Mouse (Mus musculus): Measurements from ENCODE around the gene Ablim2. TPM values are rescaled to one million over a fixed set of nuclear protein-coding genes. Genes with fewer than 3 reads are reported as not detected.

Gene Ablim2
- polyA plus RNA-seq, 1 experiment from 2014 or later = 1.3 TPM

DNA sequence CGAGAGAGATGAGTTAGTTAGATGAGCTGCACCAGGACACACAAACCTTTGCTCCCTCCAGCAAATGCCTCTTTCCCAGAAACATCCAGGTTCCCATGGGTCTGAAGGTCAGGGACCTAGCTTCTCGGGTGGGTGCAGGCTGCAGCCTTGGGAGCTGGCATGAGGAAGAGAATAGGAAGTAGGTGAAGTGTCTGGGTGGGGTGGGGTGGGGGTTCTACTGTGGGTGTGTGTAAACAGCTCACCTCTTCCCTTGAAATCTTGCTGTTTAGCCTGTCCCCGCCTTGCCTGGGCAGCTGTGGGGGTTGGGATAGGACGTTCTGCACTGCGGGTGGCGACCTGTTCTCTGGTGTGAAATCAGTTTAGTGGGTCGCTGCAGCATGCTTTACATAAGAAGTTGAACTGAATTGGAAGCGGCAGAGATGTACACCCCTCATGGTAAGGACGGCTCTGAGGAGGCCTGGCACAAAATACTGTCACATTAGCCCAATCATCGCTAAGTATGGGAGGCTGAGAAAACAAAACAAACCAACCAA lies 25.0 kb downstream of the Ablim2 start:
- Histone ChIP-seq H3K4me3 (replicated peaks) (no peak overlapping the region), H3K9me3 (no peaks in the 10 kb centered on the region), H3K27me3 (0 out of 2 replicates have a peak, but pooled peaks cover 2% of the 10 kb centered on the region), H3K9ac (no peak overlapping the region), H3K27ac (no peak overlapping the region), H3K4me2 (no peak overlapping the region), H3K4me1 (no peaks in the 10 kb centered on the region), H3K36me3 (replicated peaks) (no peaks in the 10 kb centered on the region)
- ATAC-seq (ENCODE audit: low FRiP score) = no peak
- 64% methylated on average over 10 of the region's 10 CpGs for WGBS

DNA sequence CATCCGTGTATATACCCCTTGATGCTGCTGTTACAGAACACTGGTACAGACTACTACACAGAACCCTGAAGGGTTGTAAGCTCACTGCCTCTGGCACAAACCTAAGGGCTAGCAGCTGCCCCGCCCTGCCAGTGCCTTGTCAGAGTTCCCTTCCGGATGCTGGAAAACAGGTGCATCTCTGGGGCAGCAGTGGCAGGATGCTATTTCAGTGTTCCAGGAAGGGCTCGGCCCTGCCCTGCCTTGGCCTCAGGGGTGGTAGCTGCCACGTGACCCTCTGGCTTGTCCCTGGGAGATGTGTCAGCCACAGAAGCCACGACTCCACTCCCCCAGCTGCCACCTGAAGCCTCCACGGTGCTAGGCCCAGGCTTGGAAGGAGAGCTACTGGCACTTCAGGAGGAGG lies 28.2 kb downstream of the Ablim2 start:
- Histone ChIP-seq H3K36me3 (replicated peaks) (no peaks in the 10 kb centered on the region), H3K4me1 (0 out of 2 replicates have a peak, but pooled peaks cover 2% of the 10 kb centered on the region), H3K27me3 (0 out of 2 replicates have a peak, but pooled peaks cover 13% of the 10 kb centered on the region), H3K27ac (no peak overlapping the region), H3K4me2 (no peak overlapping the region), H3K4me3 (replicated peaks) (no peak overlapping the region), H3K9ac (no peak overlapping the region), H3K9me3 (no peaks in the 10 kb centered on the region)
- ATAC-seq (ENCODE audit: low FRiP score) = no peak
- WGBS = 79% methylated on average over 7 of the region's 7 CpGs

- Histone ChIP-seq H3K27ac (no peak overlapping the region), H3K27me3 (0 out of 2 replicates have a peak, but pooled peaks cover 13% of the 10 kb centered on the region), H3K4me1 (0 out of 2 replicates have a peak, but pooled peaks cover 2% of the 10 kb centered on the region), H3K4me2 (no peak overlapping the region), H3K9ac (no peak overlapping the region), H3K9me3 (no peaks in the 10 kb centered on the region), H3K36me3 (replicated peaks) (no peaks in the 10 kb centered on the region), H3K4me3 (replicated peaks) (no peak overlapping the region)
- no peak for ATAC-seq (ENCODE audit: low FRiP score)
- WGBS = 94% methylated on average over 12 of the region's 12 CpGs
Measured at GRCm38 (mm10) chr5:35787847-35788246, 30.2 kb downstream of the Ablim2 start.

GRCm38 (mm10) chr5:35788719-35789118 lies 31.0 kb downstream of the Ablim2 start:
- Histone ChIP-seq H3K9ac (no peak overlapping the region), H3K27me3 (0 out of 2 replicates have a peak, but pooled peaks cover 13% of the 10 kb centered on the region), H3K4me1 (0 out of 2 replicates have a peak, but pooled peaks cover 2% of the 10 kb centered on the region), H3K36me3 (replicated peaks) (no peaks in the 10 kb centered on the region), H3K27ac (no peak overlapping the region), H3K9me3 (no peaks in the 10 kb centered on the region), H3K4me2 (no peak overlapping the region), H3K4me3 (replicated peaks) (no peak overlapping the region)
- 86% methylated on average over 6 of the region's 6 CpGs for WGBS
- ATAC-seq (ENCODE audit: low FRiP score) = no peak

GRCm38 (mm10) chr5:35789697-35790096 lies 32.0 kb downstream of the Ablim2 start:
- Histone ChIP-seq H3K9me3 (no peaks in the 10 kb centered on the region), H3K4me2 (no peak overlapping the region), H3K27ac (no peak overlapping the region), H3K4me3 (replicated peaks) (no peak overlapping the region), H3K9ac (no peak overlapping the region), H3K36me3 (replicated peaks) (no peaks in the 10 kb centered on the region), H3K27me3 (0 out of 2 replicates have a peak, but pooled peaks cover 13% of the 10 kb centered on the region), H3K4me1 (0 out of 2 replicates have a peak, but pooled peaks cover 2% of the 10 kb centered on the region)
- no peak for ATAC-seq (ENCODE audit: low FRiP score)
- 87% methylated on average over 3 of the region's 3 CpGs for WGBS

- 49% methylated on average over 10 of the region's 10 CpGs for WGBS
- no peak overlapping the region for H3K4me3 ChIP-seq (replicated peaks)
- H3K9me3 ChIP-seq = no peaks in the 10 kb centered on the region
- no peaks in the 10 kb centered on the region for H3K36me3 ChIP-seq (replicated peaks)
- 0 out of 2 replicates have a peak, but pooled peaks cover 13% of the 10 kb centered on the region for H3K27me3 ChIP-seq
- no peak overlapping the region for H3K4me2 ChIP-seq
- H3K9ac ChIP-seq = no peak overlapping the region
- no peak for ATAC-seq (ENCODE audit: low FRiP score)
- H3K27ac ChIP-seq = no peak overlapping the region
- H3K4me1 ChIP-seq = 0 out of 2 replicates have a peak, but pooled peaks cover 2% of the 10 kb centered on the region
Measured at GRCm38 (mm10) chr5:35790387-35791065, 32.8 kb downstream of the Ablim2 start.

DNA sequence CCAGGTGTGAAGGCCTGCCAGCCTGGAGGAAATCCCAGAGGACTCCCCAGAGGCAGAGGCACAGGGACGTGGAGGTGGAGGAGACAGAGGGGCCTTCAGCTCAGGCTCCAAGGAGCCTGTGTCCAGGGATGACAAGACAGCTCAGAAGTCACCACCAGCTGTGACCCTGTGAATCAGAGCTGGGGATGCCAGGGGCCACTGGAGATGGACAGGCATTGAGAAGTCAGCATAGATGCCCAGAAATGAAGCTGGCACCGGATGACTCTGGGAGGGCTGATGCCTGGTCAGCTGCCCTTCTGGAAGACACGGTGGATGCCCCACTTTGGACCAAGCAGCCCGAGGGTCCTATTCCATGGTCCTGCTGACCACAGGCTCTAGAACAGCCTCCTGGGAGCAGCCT lies 36.3 kb downstream of the Ablim2 start:
- no peaks in the 10 kb centered on the region for H3K36me3 ChIP-seq (replicated peaks)
- 0 out of 2 replicates have a peak, but pooled peaks cover 2% of the 10 kb centered on the region for H3K4me1 ChIP-seq
- no peak overlapping the region for H3K4me2 ChIP-seq
- no peak overlapping the region for H3K27ac ChIP-seq
- no peak overlapping the region for H3K4me3 ChIP-seq (replicated peaks)
- no peak for ATAC-seq (ENCODE audit: low FRiP score)
- no peaks in the 10 kb centered on the region for H3K9me3 ChIP-seq
- H3K27me3 ChIP-seq = peaks cover 15% of the 10 kb centered on the region; the same call in 1 of the 2 replicates
- WGBS = 77% methylated on average over 4 of the region's 4 CpGs
- H3K9ac ChIP-seq = no peak overlapping the region

DNA sequence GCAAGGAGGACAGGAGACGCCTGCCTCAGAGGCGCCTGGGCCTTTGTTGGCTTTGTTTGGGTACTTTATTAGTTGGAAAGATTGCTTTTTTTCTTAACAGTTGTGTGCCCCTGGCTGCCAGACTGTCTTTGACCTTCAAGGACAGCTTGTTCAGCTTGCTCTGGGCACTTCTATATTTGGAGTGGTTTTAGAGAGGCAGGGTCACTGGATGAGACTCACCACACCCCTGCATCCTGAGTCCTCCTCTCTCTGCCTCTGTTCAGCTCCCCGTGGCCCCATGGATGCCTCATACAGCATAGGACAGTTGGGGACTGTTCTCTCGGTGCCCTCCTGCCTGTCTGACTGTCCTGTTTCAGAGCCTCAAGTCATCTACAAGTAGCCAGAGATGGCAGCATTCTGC lies 37.3 kb downstream of the Ablim2 start:
- peaks cover 8% of the 10 kb centered on the region; the same call in 1 of the 2 replicates for H3K27me3 ChIP-seq
- 71% methylated on average over 4 of the region's 4 CpGs for WGBS

GRCm38 (mm10) chr5:35795481-35796048 lies 37.9 kb downstream of the Ablim2 start:
- peaks cover 9% of the 10 kb centered on the region for H3K27me3 ChIP-seq
- ATAC-seq (ENCODE audit: low FRiP score) = no peak; the same call in 1 of the 2 replicates
- H3K9ac ChIP-seq = no peak overlapping the region
- no peaks in the 10 kb centered on the region for H3K36me3 ChIP-seq (replicated peaks)
- 0 out of 2 replicates have a peak, but pooled peaks cover 2% of the 10 kb centered on the region for H3K4me1 ChIP-seq
- H3K4me2 ChIP-seq = no peak overlapping the region
- WGBS = 64% methylated on average over 7 of the region's 7 CpGs
- no peak overlapping the region for H3K4me3 ChIP-seq (replicated peaks)
- H3K27ac ChIP-seq = no peak overlapping the region
- H3K9me3 ChIP-seq = no peaks in the 10 kb centered on the region

More for the DNA sequence above, 37.3 kb downstream of the Ablim2 start:
- no peak overlapping the region for H3K4me2 ChIP-seq
- no peaks in the 10 kb centered on the region for H3K36me3 ChIP-seq (replicated peaks)
- 0 out of 2 replicates have a peak, but pooled peaks cover 2% of the 10 kb centered on the region for H3K4me1 ChIP-seq
- no peak overlapping the region for H3K9ac ChIP-seq
- H3K4me3 ChIP-seq (replicated peaks) = no peak overlapping the region
- H3K9me3 ChIP-seq = no peaks in the 10 kb centered on the region
- no peak overlapping the region for H3K27ac ChIP-seq
- ATAC-seq (ENCODE audit: low FRiP score) = no peak

GRCm38 (mm10) chr5:35796136-35796535 lies 38.5 kb downstream of the Ablim2 start:
- no peak overlapping the region for H3K27ac ChIP-seq
- H3K27me3 ChIP-seq = peaks cover 9% of the 10 kb centered on the region
- no peaks in the 10 kb centered on the region for H3K9me3 ChIP-seq
- no peak overlapping the region for H3K4me3 ChIP-seq (replicated peaks)
- WGBS = 69% methylated on average over 5 of the region's 5 CpGs
- H3K9ac ChIP-seq = no peak overlapping the region
- no peaks in the 10 kb centered on the region for H3K36me3 ChIP-seq (replicated peaks)
- no peaks in the 10 kb centered on the region for H3K4me1 ChIP-seq
- H3K4me2 ChIP-seq = no peak overlapping the region
- no peak for ATAC-seq (ENCODE audit: low FRiP score)

DNA sequence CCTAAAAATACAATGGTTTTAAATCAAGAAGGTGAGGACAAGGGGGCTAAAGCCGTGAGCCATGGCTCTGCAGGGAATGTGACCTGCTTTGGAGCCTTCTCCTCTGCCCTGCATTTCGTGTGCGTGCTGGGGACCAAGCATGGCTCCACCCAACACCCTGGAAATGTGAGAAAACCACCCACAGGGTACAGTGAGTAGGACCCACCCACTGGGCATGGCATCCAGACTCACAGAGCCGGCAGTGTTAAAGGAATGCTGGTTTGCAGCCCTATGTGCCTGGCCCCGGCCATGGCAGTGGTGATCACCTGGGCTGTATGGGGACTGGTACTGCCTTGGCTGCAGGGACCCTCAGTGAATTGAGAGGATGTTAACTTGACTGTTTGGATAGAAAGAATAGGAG lies 41.4 kb downstream of the Ablim2 start:
- WGBS = 55% methylated on average over 5 of the region's 5 CpGs

DNA sequence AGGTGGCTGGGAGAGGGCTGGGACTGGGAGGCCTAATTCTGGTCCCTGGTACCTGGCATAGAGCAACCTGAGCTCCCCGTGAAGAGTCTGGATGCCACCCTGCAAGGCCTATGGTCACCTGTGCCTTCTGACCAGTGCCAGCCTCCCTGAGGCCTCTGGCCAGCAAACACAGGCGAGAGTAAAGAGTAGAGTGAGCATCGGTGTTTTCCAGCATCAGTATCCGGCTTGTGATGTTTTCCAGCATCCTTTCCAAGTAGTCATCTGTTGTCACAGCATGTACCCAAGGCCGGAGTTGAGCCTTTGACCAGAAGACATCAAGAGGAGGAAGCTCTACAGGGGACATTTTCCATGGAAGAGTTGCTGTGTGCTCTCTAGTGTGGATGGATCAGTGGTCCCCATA lies 45.7 kb downstream of the Ablim2 start:
- ATAC-seq (ENCODE audit: low FRiP score) = no peak
- Histone ChIP-seq H3K27me3 (peaks cover 14% of the 10 kb centered on the region), H3K27ac (no peak overlapping the region), H3K9me3 (no peaks in the 10 kb centered on the region), H3K4me3 (replicated peaks) (no peak overlapping the region), H3K36me3 (replicated peaks) (no peaks in the 10 kb centered on the region), H3K4me2 (no peak overlapping the region), H3K4me1 (no peaks in the 10 kb centered on the region), H3K9ac (no peak overlapping the region)
- 89% methylated on average over 5 of the region's 5 CpGs for WGBS

More for the DNA sequence above, 41.4 kb downstream of the Ablim2 start:
- ATAC-seq (ENCODE audit: low FRiP score) = no peak
- Histone ChIP-seq H3K9me3 (no peaks in the 10 kb centered on the region), H3K27me3 (peaks cover 17% of the 10 kb centered on the region), H3K27ac (no peak overlapping the region), H3K4me2 (no peak overlapping the region), H3K4me1 (no peaks in the 10 kb centered on the region), H3K4me3 (replicated peaks) (no peak overlapping the region), H3K9ac (no peak overlapping the region), H3K36me3 (replicated peaks) (no peaks in the 10 kb centered on the region)

Data from forebrain, embryonic 12.5 days (tissue).